Mouse (Mus musculus) layer of hippocampus, adult 11-12 months (tissue): ENCODE measurements around the gene March7.

Experiments
- DNase-seq: peaks from one replicate; pipeline ENCODE4 v3.0.0; 2022; ENCODE audit warnings: low spot score

Gene March7

GRCm38 (mm10) chr2:60285107-60285617, 75.5 kb downstream of the March7 start:
- no peak for DNase-seq

GRCm38 (mm10) chr2:60288606-60289005, 78.9 kb downstream of the March7 start:
- no peak for DNase-seq

DNA sequence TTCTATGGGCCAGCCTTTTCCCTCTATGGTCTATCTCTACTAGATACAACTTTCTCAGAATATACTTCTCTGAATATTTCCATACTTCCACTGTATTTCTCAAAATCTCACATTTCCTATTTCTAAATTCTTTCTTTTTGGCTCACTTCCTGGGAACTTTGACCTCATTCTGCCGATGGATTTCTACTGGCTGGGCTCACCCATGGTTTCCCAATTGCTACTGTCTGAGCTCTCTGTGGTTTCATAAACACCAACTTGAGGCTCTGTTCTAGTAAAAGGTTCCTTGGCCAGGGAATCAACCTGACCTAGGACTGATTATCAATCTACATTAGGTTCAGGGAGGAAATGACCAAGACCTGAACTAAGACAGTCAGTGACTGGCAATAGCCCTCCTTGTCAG, 79.8 kb downstream of the March7 start:
- DNase-seq, result no peak

DNA sequence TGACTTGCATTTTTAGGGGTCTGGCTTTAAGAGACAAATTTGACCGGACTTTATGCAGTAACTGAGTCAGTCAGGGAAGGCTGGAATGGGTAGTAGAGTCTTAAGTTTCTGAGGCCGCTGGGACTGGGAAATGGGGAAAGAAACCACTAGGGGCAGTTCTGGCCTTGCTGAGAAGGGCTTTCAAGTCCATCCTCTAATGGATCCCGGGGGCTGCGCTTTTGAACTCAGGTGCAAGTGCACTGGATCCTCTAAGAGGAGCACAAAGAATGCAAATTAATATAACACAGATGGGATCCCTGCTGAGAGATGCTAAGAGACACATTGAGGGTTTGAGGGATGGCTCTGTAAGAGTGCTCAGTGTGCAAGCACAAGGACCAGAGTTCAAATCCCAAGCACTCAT, 81.7 kb downstream of the March7 start:
- no peak for DNase-seq

DNA sequence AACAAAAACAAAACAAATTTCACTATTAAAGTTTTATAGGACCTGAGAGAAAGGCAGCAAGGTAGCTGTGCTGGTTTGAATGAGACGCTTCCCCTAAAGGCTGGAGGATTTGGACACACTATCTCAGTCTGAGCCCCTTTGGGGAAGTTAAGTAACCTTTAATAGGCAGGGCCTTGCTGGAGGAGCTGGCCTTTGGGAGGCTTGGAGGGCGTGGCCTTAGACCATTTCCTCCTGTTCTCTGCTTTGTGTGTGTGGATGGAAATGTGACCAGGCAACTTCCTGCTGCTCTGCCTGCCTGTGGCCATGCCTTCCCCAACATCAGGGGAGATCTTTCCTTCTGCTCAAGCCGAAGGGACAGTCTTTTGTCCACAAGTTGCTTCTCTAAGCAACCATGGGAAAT, 88.6 kb downstream of the March7 start:
- no peak for DNase-seq

GRCm38 (mm10) chr2:60299323-60299722, 89.6 kb downstream of the March7 start:
- no peak for DNase-seq
